Mouse (Mus musculus) lung, postnatal 25 days (tissue): Measurements from ENCODE around the gene Dnah17.

ENCODE experiments used
- DNase-seq: peaks from one replicate; pipeline ENCODE4 v3.0.0; 2022; ENCODE audit warnings: low spot score

The Dnah17 gene

GRCm38 (mm10) chr11:118021806-118022205 is 108.6 kb downstream of the Dnah17 start:
- peak; percentile 76 for DNase-seq

GRCm38 (mm10) chr11:118018328-118018727 is 112.1 kb downstream of the Dnah17 start:
- no peak for DNase-seq

- no peak for DNase-seq
These were observed 114.9 kb downstream of the Dnah17 start for GRCm38 (mm10) chr11:118015381-118016145.

DNA sequence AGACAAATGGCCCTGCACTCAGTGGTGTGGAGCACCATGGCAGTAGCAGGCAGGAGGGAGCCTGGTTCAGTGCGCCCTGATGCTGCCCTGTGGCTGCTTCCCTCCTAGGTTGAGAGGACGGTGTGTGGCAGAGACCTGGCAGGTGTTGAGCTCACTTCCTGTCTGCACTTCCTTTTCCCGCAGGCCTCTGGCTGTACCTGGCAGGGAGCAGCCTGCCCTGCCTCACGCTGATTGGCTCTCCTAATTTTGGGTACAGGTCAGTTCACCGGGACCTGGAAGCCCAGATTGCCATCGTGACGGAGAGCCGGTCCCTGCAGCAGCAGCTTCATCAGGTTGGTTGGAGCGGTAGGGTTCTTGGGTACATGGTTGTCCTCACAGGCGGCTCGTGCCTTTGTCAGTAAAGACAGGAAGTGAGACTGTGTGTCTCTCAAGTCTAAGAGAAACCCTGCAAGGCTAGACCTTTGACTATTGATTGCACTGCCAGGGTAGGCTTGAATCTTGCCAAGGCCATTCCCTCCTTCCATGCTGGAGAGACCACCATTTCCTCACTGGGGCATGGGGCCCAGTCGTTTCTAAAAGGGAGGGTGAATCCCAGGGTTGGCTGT is 115.9 kb downstream of the Dnah17 start:
- no peak for DNase-seq

DNA sequence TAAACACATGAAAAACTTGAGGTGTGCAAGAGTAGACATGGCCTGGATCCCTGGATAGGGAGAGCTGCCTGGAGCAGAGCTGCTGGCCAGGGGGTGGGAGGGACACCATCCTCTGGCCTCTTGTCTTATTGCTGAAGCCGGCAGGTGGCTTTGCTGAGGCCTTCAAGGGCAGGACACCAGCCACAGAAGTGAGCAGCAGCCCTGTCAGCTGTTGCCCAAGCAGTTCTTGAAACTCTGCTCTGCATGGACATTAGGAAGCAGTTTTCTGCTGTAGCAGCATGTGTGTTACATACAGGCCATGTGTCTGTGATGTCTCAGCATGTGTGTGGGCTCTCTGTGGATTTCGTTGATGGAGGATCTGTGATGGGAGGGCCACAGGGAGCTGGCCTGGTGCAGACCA is 117.1 kb downstream of the Dnah17 start:
- no peak for DNase-seq

DNA sequence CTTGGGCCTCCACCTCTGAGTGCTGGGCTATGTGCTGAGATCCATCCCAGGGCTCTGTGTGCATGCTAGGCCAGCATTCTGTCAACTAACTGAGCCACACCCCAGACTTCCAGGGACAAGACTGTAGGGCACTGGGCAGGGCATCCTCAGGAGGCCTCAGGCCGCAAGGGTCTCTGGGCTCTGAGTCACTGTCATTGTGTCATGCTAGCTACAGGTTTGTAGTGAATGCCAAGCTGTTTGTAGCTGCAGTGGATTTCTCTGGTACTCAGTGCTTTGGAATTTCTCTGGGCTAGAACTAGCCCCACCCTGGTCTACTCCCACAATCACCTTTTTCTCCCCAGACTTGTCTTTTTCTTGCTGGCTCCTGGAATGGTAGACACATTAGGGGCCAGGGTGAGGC is 117.8 kb downstream of the Dnah17 start:
- no peak for DNase-seq

GRCm38 (mm10) chr11:118009865-118010571 is 120.4 kb downstream of the Dnah17 start:
- DNase-seq, result no peak

GRCm38 (mm10) chr11:118008843-118009242 is 121.6 kb downstream of the Dnah17 start:
- DNase-seq, result no peak

DNA sequence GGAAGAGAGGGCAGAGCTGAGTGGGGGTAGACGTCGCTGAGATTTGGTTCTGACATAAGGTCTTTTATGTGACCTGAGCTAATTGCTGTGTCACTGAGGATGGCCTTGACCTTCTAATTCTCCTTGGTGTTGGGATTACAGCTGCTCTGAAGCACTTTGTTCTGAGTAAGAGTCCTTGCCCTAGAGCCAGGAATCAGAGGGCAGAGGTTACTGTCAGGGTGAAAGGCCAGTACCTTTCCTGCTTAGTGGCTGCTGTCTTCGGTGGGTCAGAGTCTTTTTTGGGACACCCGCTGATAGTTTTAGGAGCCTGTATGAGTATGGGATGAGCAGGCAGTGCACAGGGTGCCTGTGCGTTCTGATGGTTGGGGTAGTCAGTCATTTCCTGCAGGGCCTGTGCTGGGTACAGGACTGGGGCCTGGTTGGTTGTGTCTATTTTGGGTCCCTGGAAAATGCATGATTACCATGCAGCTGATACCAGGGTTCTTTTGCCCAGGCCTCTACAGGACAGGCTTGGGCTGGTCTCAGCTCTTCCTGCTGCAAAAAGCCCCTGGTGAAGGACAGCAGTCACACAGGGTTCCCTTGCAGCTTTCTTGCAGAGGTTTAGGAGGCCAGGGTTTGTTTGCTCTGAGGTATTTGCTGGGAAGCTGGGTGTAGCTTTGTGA is 122.2 kb downstream of the Dnah17 start:
- no peak for DNase-seq

DNA sequence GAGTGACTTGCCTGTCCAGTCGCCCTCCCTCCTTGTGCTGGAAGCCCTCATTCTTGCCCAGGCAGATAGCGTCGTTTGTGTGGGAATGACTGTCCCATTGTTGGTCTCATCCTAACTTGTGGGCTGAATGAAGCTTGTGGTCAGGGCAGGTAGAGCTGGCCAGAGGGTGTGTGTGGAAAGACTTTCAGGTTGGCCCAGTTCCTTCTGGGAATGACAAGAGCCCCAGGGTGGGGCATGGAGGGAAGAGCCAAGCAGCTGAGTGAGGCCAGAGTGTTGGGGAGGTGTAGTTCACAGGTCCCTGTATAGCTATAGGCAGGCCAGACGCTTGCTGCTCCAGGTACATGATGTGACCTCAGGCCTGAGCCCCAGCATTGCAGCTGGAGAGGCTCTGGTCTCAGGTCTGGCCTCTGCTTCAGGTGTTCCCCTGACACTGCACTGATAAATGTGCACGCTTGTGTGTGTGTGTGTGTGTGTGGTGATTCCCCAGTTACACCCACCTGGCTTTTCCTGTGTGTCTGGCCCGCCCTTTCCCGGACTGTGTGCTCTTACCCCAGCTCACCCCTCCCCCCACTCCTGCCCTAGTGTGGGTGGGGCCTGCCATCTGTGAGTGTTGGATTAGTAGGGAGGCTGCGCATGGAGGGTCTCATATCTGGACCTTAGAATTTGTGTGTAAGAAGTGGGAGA is 122.8 kb downstream of the Dnah17 start:
- DNase-seq, result peak; percentile 55

GRCm38 (mm10) chr11:118004217-118004616 is 126.2 kb downstream of the Dnah17 start:
- no peak for DNase-seq

DNA sequence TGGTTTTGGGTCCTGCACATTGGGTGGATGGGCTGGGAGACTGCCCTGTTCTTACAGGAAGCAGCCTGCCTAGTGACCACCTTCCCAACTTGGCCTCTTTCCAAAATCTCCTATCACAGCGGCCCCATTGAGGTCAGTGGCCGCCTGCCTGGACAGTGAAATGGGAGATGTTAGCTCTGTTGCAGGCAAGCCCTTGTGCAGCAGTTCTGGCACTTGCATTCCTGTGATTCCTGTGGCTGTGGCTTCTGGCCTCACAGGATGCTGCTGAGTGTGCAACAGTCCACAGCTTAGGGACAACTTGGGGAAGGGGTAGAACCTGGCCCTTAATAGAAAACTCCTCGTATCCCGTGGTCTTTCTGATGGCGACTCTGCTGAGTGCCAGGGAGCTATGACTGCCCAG is 126.7 kb downstream of the Dnah17 start:
- DNase-seq, result no peak

DNA sequence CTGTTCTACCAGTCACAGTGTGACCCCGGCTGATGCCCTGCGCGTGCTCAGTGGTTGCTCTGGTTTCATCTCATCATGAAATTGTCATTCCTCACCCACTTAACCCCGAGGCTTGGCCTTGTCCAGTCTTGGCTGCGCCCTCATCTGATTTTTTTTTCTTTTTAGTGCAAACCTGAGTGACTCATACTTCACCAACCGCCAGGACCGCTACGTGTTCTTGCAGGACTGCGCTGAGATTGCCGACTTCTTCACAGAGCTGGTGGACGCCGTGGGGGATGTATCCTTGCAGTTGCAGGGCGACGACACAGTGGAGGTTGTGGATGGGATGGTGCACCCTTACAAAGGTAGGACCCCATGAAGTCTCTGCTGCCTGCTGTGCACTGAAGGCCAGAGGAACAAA is 127.3 kb downstream of the Dnah17 start:
- DNase-seq, result no peak

- DNase-seq, result no peak
These were observed 129.7 kb downstream of the Dnah17 start for GRCm38 (mm10) chr11:118000565-118001215.

- no peak for DNase-seq
These were observed 130.4 kb downstream of the Dnah17 start for GRCm38 (mm10) chr11:118000083-118000482.

- no peak for DNase-seq
These were observed 131.0 kb downstream of the Dnah17 start for GRCm38 (mm10) chr11:117999260-117999934.

- no peak for DNase-seq
These were observed 132.1 kb downstream of the Dnah17 start for GRCm38 (mm10) chr11:117998356-117998755.

GRCm38 (mm10) chr11:117997085-117997484 is 133.3 kb downstream of the Dnah17 start:
- no peak for DNase-seq

- DNase-seq, result no peak
These were observed 134.4 kb downstream of the Dnah17 start for GRCm38 (mm10) chr11:117996066-117996465.

- no peak for DNase-seq
These were observed 134.8 kb downstream of the Dnah17 start for GRCm38 (mm10) chr11:117995661-117996060.

DNA sequence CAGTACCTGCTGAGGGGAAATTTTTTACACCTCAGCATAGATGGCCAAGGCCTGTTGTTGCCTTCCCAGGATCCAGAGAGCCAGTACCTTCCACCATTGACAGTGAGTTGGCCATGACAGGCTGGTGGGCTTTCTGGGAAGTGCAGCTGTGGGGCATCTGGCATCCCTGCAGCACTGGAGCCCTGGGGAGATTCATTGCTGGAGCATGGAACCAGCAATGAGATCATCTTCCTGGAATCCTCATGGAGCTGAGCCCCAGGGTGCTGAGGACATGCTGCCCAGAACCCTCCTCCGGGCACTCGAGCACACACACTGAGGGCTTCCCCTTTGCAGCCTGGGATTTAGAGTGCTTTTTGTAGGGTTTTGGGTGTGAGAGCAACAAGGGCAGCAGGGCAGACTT is 135.2 kb downstream of the Dnah17 start:
- DNase-seq, result no peak
